Mouse (Mus musculus): ENCODE data around the gene Arfgap1. TPM values are rescaled to one million over a fixed set of nuclear protein-coding genes. Genes with fewer than 3 reads are reported as not detected.

The Arfgap1 gene
- total RNA-seq (2021): 100 to 1,000 TPM; 114 to 118 TPM
- long read RNA-seq, transcript Arfgap1-201 (14 exons, 2,714 nt): major isoform, 5 of 82 reads
- long read RNA-seq, partial matches to known transcripts: 4 of 82 reads
- long read RNA-seq, other reads (novel, unspliced or antisense): 73 of 82 reads

DNA sequence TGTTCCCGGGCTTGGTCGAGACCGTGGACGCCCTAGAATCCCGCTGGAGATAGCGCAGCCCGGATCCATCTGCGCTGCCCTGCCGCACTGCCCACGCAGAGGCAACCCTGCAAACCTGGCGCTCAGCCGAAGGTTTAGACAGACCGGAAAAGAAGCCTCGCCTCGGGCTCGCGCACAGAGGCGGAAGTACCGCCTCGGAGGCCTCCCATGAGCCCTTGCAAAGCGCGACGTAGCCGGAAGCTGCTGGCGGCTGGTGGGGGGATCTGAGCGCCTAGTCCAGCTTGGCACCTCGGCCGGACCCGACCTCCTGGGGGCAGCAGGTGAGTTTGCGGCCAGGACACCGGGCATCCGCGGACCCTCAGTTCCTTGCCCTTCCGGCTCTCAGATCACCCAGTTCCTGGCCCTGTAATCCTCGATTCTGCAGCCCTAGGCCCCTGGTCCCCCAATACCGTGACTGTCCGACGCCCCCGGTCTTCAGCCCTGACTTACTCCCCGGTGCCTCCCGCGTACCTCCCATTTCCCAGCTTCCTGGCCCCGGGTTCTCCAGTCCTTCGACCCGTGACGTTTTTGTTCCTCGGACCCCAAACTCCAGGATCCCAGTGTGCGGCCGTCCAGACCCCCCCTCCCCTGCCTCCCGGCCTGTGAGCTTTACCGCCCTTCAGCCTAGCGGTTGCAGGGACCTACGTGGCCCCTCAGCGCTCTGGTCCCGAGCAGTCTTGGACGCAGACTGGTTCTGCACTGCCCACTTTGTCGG, at the start of gene Arfgap1:
Gene Arfgap1 (plus strand): TSS at position 216 of the 754 bp plus-strand sequence.
- DNase-seq (ENCODE audit: low spot score in 2 of 2): peak; percentile 87 to 91

DNA sequence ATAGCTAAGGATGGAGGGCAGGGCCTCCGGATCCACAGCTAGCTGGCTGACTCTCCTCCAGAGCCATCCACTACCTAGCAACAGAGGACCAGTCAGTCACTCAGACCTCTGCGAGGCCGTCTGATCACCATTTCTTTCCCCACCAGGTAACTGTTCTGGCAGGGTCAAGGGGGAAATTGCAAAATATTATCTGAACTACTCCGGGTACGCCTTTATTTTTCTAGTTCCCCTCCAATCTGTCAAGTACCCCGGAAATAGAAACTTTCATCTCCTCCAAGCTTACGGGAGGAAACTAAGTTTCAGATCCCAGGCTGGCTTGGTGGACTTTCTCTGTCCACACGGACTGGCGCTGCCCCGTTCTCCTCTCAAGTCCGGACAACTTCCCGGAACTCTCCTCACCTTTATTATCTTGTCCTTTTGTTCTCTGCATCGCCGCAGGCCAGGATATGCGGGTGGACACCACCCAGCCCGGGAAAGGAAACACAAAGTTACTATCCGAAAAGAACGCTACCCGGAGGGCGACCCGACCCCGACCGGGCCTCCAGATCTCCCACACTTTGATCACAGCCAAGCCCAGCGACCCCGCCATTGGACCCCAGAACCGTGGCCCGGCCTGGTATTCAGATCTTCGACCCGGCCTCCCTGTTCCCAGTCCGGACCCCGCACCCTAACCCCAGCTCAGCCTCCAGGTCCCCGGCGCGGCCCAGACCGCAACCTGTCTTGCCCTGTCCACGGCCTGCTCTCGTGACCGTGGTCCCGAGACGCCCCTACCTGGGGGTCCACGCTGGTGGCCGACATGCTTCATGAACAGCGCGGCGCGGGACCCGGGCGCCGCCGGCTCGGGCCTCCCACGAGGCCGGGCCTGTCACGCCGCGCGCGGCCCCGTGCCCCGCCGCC, 46.9 kb upstream of the Arfgap1 start:
- DNase-seq (ENCODE audit: low spot score in 2 of 2): peak in 1 of 2 experiments; percentile 42

- peak; percentile 97 to 99 for DNase-seq (ENCODE audit: low spot score in 2 of 2)
These were observed 46.1 kb upstream of the Arfgap1 start, which contains the start of gene Ythdf1 for GRCm38 (mm10) chr2:180920810-180921400. Ythdf1 (minus strand) TSS chr2:180920949.

DNA sequence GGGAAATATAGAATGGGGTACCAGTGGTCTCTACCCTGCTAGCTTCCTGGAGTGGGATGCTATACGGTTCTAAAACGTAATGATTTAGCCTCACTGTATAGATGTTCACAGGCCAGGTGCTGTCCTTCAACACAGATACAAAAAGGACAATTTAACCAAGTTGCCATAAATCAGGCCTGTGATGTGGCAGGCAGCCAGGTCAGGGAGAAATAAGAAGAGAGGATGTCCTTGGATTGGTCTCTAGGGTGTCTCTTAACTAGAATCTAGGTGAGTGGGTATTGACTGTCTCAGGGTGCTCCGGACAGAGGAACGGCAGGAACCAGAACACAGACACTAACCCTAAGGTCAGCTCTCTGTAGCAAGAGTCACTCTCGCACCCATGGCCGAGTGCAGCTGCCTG, 44.3 kb upstream of the Arfgap1 start:
- no peak for DNase-seq (ENCODE audit: low spot score in 2 of 2)

GRCm38 (mm10) chr2:180925176-180925575, 41.8 kb upstream of the Arfgap1 start:
- peak; percentile 79 to 80 for DNase-seq (ENCODE audit: low spot score in 2 of 2)

GRCm38 (mm10) chr2:180928723-180929122, 38.3 kb upstream of the Arfgap1 start, which contains the start of gene Birc7:
Birc7 (plus strand) TSS chr2:180929023.
- DNase-seq (ENCODE audit: low spot score in 2 of 2): no peak

GRCm38 (mm10) chr2:180932418-180932817, 34.6 kb upstream of the Arfgap1 start:
- DNase-seq (ENCODE audit: low spot score in 2 of 2): no peak

- no peak for DNase-seq (ENCODE audit: low spot score in 2 of 2)
These were observed 26.8 kb upstream of the Arfgap1 start for GRCm38 (mm10) chr2:180940187-180940586.

- DNase-seq (ENCODE audit: low spot score in 2 of 2): peak; percentile 25 to 42
These were observed 25.2 kb upstream of the Arfgap1 start for GRCm38 (mm10) chr2:180941869-180942268.

GRCm38 (mm10) chr2:180949947-180950346, 17.1 kb upstream of the Arfgap1 start:
- no peak for DNase-seq (ENCODE audit: low spot score in 2 of 2)

DNA sequence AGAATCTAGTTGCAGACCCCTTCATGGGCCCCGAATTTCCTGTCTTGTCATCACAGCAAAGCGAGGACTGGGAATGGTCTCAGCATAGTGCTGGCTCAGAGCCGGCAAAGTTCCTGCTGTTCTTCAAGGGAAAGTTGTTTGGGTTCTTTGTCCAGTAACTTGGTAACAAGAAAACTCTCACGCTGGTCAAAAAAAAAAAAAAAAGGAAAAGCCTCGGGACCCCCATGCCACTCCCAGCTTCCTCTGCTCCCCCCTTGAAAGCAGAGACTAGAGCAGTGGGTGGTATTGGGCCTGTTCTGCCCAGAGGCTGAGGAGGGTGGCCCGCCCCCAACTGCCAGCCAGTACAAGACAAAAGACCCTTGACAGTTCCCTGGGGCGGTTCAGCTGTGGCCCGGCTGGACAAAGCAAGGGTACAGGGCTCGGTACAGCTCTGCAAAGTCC, 14.3 kb upstream of the Arfgap1 start:
- peak; percentile 45 to 48 for DNase-seq (ENCODE audit: low spot score in 2 of 2)

DNA sequence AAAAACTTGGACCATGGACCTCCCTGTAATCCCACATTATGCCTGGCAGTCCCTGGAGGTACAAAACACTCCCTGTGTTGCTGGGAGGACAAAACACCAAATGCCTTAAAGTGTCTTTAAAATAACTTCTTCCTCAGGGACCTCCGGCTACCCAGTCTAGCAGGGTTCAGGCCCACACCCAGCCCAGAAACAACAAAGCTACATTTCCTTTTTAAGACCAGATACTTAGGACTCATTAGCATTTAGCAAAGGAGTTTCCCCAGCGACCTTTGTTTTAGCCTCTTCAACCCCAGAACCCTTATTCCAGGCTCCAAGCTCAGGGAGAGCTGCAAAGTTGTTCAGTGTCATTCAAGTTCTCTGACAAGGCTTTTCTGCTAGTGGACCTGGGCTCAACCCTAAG, 13.4 kb upstream of the Arfgap1 start:
- DNase-seq (ENCODE audit: low spot score in 2 of 2): no peak

DNA sequence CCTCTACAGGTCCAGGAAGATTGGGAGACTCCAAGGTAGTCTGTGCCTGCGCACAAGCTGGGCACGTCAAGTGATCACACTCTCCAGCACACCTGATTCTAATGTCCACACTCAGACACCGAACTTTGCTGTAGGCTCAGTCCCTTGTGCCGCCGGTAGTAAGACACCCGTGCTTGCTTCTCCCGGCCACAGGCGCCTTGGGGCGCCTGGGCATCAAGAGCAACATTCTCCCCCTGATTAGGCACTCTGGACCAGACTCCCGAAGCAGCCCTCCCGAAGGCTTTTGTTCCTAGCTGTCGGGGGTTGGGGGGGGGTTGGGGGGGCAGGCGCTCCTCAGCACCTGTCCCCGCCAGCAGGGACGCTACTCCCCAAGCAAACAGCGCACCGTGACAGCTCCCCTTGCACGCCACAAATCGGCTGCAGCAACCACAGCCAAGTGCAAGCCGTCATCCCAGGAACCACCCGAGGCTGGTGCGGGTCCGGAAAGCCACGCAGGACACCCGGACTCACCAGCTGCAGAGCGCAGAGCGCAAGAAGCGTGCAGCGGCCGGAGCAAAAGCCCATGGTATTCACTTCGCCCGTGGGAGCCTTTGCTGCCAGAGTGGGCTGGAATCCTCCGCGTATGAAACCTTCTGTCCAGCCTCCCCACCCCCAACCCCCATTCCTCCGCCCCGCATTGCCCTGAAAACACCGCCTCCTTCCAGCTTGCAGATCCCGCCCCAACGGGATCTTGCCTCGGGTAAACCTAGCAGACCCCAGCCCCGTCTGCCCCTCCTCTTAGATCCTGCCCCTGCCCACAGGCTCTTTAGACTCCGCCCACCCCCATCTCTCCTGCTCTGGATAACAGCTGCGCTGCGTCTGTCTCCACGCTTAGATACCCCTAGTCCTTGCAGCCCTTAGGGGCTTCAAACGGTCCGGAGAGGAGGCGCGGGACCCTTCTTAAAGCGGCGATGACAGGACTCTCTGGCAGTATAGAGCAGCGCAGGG, 12.7 kb upstream of the Arfgap1 start, which contains the start of gene Nkain4:
Gene Nkain4 (minus strand): TSS at position 639 of the 987 bp plus-strand sequence.
- peak; percentile 56 to 69 for DNase-seq (ENCODE audit: low spot score in 2 of 2)

GRCm38 (mm10) chr2:180959605-180960004, 7.4 kb upstream of the Arfgap1 start:
- DNase-seq (ENCODE audit: low spot score in 2 of 2): no peak

DNA sequence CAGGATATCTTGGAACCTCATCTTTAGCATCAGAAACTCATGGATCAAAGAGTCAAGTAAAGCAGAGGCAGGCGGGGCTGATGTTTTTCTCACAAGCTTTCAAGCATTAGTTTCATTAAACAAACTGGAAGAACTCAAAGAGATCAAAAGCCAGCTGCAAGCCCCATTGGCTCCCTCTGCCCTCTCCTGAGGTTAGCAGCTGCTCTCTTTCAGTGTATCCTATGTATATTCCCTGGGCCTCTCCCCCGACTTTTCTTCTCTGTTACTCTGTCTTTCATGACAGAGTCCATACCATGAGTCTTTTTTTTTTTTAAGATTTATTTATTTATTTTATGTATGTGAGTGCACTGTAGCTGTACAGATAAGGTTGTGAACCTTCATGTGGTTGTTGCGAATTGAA, 6.8 kb upstream of the Arfgap1 start:
- no peak for DNase-seq (ENCODE audit: low spot score in 2 of 2)

GRCm38 (mm10) chr2:180962616-180963308, 4.3 kb upstream of the Arfgap1 start:
- DNase-seq (ENCODE audit: low spot score in 2 of 2): no peak

DNA sequence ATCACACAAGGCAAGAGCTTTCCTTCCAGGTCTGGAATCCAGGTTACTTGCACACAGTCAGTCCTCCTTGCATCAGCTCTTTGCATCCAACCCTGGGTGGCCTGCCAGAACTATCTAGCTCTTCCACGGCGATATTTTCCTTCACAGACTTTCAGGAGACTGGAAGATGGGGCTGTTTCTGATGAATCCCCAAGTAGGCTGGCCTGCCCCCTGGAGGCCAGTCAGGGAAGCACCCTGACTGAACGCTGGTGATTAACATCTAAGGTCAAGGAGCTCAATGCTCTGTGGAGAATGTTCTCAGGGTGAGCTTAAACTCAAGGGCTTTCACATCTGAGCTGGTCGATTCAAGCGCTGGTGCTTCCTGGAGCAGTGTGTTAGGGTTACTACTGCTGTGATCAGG, 3.1 kb upstream of the Arfgap1 start:
- DNase-seq (ENCODE audit: low spot score in 2 of 2): peak; percentile 78 to 84

GRCm38 (mm10) chr2:180966092-180966882, 738 bp upstream of the Arfgap1 start:
- DNase-seq (ENCODE audit: low spot score in 2 of 2): no peak
